Mouse (Mus musculus): ENCODE measurements at regions not wholly inside any gene's neighbourhood (a gene's known extent, or its start where the extent isn't known, plus 50 kb on each side); places are given as distances from the start of the nearest gene placed in this dataset.

GRCm38 (mm10) chr5:50820674-50821073, 746.9 kb downstream of the Ppargc1a start:
- in situ Hi-C loops (cut with MboI; ENCODE audit: unreplicated experiment in 2 of 2) = no loop called here

DNA sequence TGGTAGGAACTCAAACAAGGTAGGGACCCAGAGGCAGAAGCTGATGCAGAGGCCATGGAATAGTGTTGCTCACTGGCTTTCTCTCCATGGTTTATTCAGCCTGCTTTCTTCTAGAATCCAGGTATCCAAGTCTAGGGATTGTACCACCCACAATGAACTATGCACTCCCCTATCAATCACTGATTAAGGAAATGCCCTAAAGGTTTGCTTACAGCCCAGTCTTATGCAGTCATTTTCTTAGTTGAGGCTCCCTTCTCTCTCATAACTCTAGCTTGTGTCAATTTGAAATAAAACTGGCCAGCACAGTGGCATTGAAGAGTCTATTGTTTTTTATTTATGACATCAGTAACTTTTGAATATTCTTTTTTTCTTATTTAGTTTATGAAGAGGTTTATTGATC, 747.6 kb downstream of the Ppargc1a start:
- in situ Hi-C loops (cut with MboI; ENCODE audit: unreplicated experiment in 2 of 2) = no loop called here

GRCm38 (mm10) chr5:50795310-50795709, 736.5 kb upstream of the Adgra3 start:
- in situ Hi-C loops (cut with MboI; ENCODE audit: unreplicated experiment in 2 of 2) = no loop called here

- in situ Hi-C loops (cut with MboI; ENCODE audit: unreplicated experiment in 2 of 2) = no loop called here
Measured at GRCm38 (mm10) chr5:50794453-50795169, 735.8 kb upstream of the Adgra3 start.

- in situ Hi-C loops (cut with MboI; ENCODE audit: unreplicated experiment in 2 of 2) = no loop called here
Measured at GRCm38 (mm10) chr5:50793558-50793957, 734.8 kb upstream of the Adgra3 start.

DNA sequence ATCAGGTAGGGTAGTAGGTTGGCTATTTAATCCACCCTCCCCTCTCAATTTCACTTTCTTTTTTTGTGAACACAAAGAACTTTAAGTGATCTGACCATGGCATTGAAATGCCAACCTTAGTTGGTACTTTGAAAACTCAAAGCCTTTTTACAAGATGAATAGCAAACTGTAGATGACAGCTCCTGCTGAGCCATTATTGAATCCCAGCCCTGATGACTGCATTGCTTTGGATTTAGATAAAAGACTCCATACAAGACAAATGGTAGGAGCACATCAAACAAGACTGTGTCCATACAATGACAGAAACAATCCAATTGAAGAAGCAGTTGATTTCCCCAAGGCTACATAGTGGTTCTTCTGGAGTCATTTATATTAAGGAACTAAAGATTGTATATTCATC, 726.5 kb upstream of the Adgra3 start:
- in situ Hi-C loops (cut with MboI; ENCODE audit: unreplicated experiment in 2 of 2) = no loop called here

DNA sequence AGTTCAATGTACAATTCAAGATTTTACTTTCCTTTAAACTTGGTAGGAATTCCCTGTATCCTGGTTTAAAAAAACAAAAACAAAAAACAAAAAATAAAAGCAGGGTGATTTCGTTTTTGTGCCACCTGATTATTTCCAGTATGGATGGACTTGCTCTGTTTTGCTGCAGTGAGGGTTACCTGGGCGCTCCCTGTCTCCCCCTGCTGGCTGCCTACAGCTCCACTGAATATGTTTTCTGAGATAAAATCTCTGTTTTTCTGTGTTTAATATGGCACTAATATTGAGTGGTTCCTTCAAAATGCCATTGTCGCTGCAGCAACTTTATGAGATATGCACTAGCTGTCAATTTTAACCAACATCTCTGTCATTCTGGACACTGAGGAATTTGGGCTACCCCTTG, 720.3 kb upstream of the Adgra3 start:
- in situ Hi-C loops (cut with MboI; ENCODE audit: unreplicated experiment in 2 of 2) = no loop called here

GRCm38 (mm10) chr5:50778221-50778620, 719.4 kb upstream of the Adgra3 start:
- in situ Hi-C loops (cut with MboI; ENCODE audit: unreplicated experiment in 2 of 2) = no loop called here

GRCm38 (mm10) chr5:50762261-50762660, 703.5 kb upstream of the Adgra3 start:
- in situ Hi-C loops (cut with MboI; ENCODE audit: unreplicated experiment in 2 of 2) = loop anchor here in 1 of 2 experiments (25.0 kb wide), 1 partner anchor 1300 kb away; no protein-coding TSS in a partner anchor

DNA sequence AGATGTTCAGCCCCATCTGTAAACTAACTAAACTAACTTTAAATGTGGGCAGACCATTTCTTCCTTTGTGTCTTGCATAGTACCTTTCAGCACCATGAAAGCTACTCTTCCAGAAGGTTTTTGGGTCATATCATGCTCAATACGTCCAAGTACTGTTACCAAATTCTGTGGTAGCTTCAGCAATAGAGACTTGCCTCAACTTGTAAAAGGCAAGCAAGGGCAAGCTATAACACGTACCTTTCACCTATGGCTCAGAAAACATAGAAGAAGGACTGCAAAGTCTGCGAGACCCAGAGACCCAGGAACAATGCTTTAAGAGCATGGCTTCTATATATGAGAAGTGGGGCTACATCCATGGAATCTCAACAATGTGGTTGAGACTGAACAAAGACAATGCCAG, 701.6 kb upstream of the Adgra3 start:
- in situ Hi-C loops (cut with MboI; ENCODE audit: unreplicated experiment in 2 of 2) = loop anchor here in 1 of 2 experiments (25.0 kb wide), 1 partner anchor 1302 kb away; no protein-coding TSS in a partner anchor

DNA sequence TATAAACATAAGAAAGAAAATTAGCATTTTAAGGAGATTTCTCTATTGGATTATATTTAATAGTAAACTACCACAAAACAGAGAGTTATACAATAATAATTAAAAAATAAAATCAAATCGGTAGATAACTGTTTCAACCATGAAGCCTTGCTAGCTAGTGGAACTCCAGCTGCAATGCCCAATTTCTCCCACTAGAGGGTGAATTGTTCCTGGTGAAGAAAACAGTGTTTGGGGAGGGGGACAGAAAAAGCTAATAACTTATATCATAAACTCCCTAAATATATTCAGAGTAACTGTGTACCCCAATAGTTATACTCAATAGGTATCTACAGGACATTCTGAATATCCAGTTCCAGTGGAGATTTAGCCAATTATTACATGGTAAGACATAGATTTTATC, 694.0 kb upstream of the Adgra3 start:
- in situ Hi-C loops (cut with MboI; ENCODE audit: unreplicated experiment in 2 of 2) = loop anchor here in 1 of 2 experiments (25.0 kb wide), 1 partner anchor 1310 kb away; no protein-coding TSS in a partner anchor

DNA sequence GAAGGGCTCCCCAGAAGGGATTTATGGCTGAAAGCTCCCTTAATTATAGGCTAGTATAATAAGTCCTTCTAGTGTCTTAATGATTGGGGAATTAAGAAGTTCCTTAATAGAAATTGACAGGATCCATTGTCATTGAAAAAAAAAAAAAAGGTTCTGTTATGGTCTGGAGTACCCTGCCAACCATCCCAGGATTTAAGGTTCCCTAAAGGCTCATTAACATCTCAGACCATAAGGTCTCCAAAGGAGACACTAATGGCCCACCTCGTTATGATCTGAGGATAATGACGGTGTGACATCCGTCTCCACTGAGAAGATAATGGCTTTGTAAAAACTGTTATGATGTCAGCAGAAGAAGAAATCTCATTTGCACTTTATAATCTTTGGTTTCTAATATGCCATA, 692.6 kb upstream of the Adgra3 start:
- in situ Hi-C loops (cut with MboI; ENCODE audit: unreplicated experiment in 2 of 2) = loop anchor here in 1 of 2 experiments (25.0 kb wide), 1 partner anchor 1311 kb away; no protein-coding TSS in a partner anchor

- in situ Hi-C loops (cut with MboI; ENCODE audit: unreplicated experiment in 2 of 2) = no loop called here
Measured at GRCm38 (mm10) chr5:50743030-50743429, 684.2 kb upstream of the Adgra3 start.

DNA sequence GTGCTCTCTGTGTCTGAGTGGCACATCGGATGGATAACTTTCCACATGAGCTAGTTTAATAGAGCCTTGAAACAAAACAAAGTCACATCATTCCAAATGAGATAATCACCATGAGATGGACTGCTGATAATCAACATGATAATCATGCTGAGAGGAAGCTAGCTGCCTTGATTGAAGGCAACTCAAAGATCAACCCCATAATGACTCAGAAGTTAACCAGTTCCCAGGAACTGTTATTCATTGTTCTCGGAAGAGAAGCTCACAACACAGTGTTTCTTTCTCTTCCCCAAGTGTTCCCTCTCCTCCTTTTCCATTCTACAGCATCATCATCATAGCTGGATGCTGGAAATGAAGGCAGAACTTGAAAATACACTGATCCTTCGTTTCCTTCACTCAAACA, 674.9 kb upstream of the Adgra3 start:
- in situ Hi-C loops (cut with MboI; ENCODE audit: unreplicated experiment in 2 of 2) = no loop called here

- in situ Hi-C loops (cut with MboI; ENCODE audit: unreplicated experiment in 2 of 2) = no loop called here
Measured at GRCm38 (mm10) chr5:50728337-50729003, 669.7 kb upstream of the Adgra3 start.

GRCm38 (mm10) chr5:50706945-50707663, 648.3 kb upstream of the Adgra3 start:
- in situ Hi-C loops (cut with MboI; ENCODE audit: unreplicated experiment in 2 of 2) = no loop called here

DNA sequence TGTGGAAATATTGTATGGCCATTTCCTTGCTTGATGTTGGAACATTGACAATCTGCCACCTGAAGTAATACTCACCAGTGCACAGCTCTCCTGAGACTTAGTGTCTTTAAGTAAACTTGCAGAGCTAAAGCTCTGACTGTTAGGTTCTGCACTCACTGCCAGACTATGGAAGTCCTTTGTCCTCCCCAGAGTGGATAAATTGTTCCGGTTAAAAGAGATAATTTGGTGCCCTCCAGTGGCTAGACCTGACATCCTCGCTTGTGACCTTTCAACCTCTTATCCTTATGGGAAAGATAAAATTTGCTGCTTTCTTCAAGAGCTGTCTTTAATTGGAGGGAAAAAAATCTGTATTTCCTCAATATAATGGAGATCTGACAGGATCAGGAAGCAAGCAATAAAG, 639.3 kb upstream of the Adgra3 start:
- in situ Hi-C loops (cut with MboI; ENCODE audit: unreplicated experiment in 2 of 2) = no loop called here

DNA sequence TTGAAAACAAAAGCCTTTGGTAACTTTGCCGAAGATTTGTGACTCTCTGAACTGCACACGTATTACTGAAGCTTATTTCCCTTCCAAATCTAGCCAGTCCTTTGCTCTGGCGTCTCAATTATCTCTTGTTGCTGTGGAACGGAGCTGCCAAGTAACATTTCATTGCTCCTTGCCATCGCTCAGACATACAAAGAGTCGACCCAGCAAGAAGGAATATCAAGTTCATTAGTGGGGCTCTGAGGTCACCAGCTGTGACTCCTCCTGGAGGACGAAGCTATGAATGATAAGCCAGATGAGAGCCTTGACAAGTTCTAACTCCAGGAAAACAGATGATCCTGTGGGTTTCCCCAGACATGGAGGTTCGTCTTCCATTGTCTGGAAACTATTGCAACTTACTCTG, 638.8 kb upstream of the Adgra3 start:
- in situ Hi-C loops (cut with MboI; ENCODE audit: unreplicated experiment in 2 of 2) = no loop called here

- in situ Hi-C loops (cut with MboI; ENCODE audit: unreplicated experiment in 2 of 2) = no loop called here
Measured at GRCm38 (mm10) chr5:50688362-50688761, 629.6 kb upstream of the Adgra3 start.

DNA sequence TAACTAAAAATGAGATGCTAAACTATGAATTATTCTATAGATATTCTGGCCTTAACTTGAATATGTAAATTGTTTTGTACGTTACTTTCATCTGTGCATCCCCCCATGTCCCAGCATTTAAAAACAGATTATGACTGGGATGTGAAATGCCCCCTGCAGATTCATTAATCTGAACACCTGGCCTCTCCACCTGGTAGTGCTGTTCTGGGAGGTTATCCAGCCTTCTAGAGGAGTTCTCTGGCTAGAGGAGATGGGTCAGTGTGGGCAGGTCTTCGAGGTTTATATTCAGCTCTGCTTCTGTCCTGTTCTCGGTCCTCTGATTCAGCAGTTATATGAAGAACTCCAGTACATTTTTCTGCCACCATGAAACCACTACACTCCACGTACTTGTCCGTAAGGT, 625.2 kb upstream of the Adgra3 start:
- in situ Hi-C loops (cut with MboI; ENCODE audit: unreplicated experiment in 2 of 2) = no loop called here

GRCm38 (mm10) chr5:50636539-50636938, 577.7 kb upstream of the Adgra3 start:
- in situ Hi-C loops (cut with MboI; ENCODE audit: unreplicated experiment in 2 of 2) = no loop called here
